Mouse (Mus musculus) bone marrow macrophage, adult 2 months (primary cell): ENCODE data around the gene Slc7a1.

Experiments
- CTCF ChIP-seq: IDR thresholded peaks from 2 replicates; pipeline ENCODE4 v1.5.1; 2012; ENCODE audit warnings: low read depth, mild to moderate bottlenecking, low read length, moderate library complexity
- POLR2A ChIP-seq: IDR thresholded peaks from 2 replicates; pipeline ENCODE4 v1.6.1; 2012; ENCODE audit warnings: mild to moderate bottlenecking, low read depth, low read length, borderline replicate concordance

GRCm38 (mm10) chr5:148404548-148404947 lies 4.8 kb upstream of the Slc7a1 start:
- TF ChIP-seq CTCF (no peak), POLR2A (no peak)
